Mouse (Mus musculus): ENCODE data around the gene Txn1.

Gene Txn1

DNA sequence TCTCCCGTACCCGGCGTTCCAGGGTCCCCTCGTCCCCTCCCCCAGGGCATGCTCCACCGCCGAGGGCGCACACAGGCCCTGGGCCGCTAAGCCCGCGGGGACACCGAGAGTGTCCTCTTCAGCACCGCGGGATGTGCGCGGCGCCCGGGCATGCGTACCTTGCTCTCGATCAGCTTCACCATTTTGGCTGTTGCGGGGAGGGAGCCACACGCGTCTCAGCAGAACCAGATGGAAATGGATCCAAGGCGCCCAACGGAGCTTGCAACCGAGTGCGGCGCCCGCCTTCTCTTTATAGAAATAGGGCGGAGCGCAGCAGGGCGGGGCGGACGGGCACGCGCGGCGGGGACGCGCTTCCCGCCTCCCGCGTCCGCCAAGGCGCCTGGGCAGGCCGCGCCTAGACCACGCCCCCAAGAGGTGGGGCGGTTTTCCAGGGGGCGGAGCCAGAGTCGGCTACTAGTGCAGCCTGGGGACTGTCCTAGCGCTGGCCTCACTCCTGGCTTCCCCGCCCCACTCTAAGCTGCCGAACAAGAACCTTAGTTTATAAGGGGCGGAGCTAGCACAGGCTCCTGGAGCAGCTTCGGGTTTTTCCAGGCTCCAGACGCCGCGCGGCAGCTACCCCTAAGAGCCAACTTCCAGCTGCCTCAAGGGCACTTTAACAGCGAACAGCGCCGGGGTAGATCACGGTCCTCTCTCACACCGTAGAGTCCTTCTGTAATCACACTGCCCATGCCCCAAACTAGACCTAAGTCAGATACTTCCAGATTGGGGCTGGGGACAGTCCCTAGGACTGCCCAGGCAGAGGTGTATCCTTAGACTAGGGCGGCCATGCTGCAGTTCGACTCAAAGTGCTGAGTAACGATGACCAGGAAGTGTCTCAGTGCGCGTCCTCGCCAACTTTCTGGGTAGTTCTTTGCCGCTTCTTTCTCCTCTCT, at the start of gene Txn1:
Gene Txn1 (minus strand): TSS at position 383 of the 932 bp plus-strand sequence.
- DNase-seq (ENCODE audit: extremely low spot score, low read depth, low spot score): peak; percentile 87

DNA sequence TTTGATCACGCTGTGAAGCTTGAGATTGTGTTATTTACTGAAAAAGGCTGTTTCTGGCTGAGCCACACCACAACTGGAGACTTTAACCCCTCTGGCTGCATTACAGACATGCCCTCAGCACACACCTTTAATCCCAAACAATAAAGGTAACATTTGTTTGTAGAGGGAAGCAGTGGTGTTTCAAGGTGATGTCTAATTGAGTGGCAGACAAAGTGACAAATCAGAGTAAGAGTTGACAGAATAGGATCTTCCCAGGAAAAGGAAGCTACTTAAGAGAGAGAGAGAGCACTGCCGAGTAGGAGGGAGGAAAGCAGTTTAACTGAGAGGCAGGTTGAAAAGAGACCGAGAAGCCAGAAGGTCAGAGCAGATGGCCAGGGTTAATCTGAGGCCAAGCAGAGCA, 47.3 kb upstream of the Txn1 start:
- no peak for DNase-seq (ENCODE audit: extremely low spot score, low read depth, low spot score)

DNA sequence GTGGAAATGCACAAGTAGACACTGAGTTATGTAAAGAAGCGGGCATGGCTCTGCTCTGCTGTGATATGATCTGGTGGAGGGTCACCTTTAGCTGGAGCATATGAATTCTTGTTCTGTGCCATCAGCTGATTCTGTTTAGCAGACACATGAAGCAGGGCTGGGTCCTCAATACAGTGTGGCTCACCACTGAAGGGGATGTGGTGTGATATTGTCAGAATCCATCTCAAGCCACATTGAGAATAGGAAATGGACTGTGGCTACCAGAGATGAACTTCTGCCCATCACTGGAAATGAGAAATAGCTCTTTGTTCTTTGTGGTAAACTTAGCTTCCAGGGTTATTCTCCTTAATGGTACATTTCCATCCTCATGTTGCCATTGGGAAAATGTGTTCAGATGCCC, 35.2 kb upstream of the Txn1 start:
- DNase-seq (ENCODE audit: extremely low spot score, low read depth, low spot score): no peak

DNA sequence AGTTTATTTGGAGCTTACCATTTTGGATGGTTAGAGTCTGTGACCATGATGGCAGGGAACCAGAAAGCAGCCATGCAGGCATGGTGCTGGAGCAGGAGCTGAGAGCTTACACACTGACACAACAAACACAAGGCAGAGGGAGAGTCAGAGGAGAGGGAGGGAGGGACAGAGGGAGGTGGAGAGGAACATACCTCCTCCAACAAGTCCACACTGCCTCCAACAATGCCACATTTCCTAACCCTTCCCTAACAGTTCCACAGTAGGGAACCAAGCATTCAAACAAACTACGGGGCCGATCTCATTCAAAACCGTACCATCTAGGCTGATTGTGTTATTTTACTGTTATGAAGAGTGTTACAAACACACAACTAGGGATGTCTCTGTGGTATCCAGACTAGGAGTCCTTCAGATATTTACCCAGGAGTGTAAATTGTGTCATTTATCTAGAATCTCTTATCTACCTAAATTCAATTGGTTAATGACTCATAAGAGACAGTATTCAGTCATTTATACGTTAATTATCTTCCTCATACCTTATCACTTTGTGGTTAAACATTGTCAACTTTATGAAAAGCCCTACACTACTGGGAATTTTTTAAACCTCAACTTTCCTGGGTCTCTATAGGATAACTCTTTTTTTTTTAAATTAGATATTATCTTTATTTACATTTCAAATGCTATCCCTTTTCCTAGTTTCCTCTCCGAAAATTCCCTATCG, 18.3 kb upstream of the Txn1 start:
- no peak for DNase-seq (ENCODE audit: extremely low spot score, low read depth, low spot score)

DNA sequence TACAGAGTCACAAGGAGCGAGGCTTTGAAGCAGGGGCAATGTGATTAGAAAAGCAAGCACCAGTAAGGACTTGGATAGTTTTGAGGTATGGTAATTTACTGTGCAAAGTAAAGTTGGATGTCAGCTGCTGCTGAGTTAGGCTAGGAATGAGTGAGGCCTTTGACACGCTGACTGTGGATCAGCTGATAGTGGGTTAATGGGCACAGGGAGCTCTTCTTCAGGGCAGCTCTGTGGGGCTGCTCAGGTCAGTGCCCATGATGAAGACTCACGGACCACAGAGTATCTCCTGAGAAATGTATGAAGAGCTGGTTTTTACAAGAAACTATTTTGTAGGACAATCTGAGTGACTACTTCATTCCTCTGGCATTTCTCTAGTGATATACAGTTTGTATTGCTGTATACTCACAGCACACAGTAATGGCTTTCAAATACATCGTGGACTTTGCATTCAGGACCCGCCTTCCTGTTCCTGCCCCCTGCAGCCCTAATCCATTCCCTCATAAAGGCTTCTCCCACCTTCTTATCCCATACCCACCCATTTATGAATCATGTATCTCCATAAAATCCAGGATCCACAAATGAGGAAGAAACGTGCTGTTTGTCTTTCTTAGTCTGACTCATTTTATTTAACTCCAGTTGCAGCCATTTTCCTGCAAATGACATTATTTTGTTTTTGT, 17.5 kb upstream of the Txn1 start:
- DNase-seq (ENCODE audit: extremely low spot score, low read depth, low spot score): no peak

DNA sequence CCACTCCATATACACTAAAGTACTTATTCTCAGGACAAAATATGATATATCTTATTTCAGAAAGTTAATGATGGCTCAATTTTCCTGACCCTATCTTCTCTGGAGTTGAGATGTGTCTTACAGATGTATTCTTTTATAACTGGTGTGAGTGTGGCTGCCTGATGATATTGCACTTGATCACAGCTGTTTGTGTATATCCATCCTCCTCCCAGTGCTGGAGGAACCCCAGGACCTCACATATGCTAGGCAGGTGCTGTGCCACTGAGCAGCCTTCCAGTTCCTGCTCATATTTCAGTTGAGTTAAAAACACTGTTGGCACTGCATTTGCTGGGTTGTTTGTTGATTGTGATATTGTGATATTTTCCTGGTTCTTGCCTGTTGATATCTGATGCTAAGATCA, 14.1 kb upstream of the Txn1 start:
- DNase-seq (ENCODE audit: extremely low spot score, low read depth, low spot score): no peak

DNA sequence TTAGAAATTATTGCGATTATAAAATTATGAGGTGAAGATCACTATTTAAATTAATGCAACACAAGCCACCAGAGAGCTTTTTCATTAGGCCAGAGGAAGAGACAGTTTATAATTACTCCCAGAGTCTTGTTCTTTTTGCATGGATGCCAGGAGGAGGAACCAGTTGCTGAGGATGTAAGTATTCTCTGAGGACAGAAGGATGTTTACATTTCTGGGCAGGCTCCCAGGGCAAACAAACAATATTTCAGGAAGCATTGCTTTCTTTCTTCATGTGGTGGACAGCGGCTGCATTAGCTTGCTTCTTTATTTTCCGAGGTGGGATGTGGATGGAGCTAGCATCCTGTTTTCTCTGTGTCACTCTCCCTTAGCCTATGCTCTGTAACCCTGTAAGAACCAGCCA, 11.0 kb upstream of the Txn1 start:
- DNase-seq (ENCODE audit: extremely low spot score, low read depth, low spot score): no peak

DNA sequence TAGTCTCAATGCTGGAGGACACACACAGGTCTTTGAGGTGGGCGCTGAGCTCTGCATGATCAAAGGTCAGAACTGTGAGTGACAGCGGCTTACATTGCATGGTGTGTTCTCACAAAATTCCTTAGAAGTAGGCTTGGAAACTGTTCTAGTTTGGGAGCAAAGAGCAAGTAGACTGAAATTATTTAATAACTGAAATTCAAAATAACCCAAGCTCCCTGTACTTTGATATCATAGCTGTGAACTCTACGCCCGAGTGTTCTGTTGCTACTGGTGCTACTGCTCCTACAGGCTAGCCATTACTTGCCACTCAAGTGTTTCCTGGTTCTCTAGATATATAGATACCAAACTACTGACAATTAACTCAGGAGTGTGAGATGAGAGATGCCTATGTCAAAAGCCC, 9.3 kb upstream of the Txn1 start:
- no peak for DNase-seq (ENCODE audit: extremely low spot score, low read depth, low spot score)

DNA sequence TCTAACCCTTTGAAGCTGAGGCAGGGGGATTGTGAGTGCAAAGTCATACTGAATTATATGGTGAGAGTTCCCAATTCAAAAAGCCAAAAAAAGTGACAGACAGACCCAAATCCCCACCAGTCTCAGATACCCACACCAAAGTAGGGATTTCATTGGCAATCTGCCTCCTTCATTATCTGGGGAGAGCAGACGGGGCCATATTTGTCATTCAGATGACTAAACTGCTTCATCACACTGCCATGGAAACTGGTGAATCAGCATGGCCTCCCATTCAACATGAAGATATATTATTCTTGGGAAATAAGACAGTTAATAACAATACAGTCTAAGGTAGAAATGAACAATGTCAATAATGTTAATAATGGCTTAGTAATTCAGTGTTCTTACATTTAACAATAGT, 7.9 kb upstream of the Txn1 start:
- no peak for DNase-seq (ENCODE audit: extremely low spot score, low read depth, low spot score)

DNA sequence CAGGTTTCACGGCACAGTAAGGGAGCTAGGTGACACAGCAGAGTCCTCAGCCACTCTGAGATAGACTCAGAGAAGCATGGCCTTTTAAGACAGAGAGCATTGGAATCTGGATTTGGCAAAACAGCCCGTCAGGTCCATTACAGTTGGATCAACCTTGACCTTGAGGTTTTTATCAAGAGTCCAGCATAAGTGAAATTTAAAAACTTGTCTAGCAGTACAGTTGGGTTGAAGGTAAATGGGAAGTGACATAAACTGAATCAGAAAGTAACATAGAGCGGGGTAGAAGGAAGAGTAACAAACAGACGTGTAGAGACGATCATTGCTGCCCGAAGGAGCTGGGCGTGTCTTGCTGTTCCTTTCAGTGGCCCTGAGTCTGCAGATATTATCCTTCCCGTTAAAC, 2.8 kb upstream of the Txn1 start:
- DNase-seq (ENCODE audit: extremely low spot score, low read depth, low spot score): no peak

DNA sequence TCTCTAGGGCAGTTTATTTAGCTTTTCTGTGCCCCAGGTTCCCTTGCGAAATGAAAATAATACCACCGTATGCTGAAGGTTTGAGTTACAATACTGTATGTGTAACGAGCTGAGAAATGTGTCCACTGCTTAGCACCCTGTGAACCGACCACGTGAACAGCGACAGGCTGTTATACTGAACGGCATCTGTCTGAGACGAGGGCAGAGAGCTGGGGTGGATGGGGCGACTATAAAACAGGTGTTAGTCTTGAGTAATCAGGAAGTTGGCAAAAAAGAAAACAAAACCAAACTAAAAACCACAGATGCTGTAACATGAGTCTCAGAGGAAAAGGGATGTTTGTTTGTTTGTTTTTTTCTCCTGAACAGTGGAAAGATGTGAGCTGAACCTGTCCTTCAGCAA, 1.9 kb upstream of the Txn1 start:
- no peak for DNase-seq (ENCODE audit: extremely low spot score, low read depth, low spot score)

DNA sequence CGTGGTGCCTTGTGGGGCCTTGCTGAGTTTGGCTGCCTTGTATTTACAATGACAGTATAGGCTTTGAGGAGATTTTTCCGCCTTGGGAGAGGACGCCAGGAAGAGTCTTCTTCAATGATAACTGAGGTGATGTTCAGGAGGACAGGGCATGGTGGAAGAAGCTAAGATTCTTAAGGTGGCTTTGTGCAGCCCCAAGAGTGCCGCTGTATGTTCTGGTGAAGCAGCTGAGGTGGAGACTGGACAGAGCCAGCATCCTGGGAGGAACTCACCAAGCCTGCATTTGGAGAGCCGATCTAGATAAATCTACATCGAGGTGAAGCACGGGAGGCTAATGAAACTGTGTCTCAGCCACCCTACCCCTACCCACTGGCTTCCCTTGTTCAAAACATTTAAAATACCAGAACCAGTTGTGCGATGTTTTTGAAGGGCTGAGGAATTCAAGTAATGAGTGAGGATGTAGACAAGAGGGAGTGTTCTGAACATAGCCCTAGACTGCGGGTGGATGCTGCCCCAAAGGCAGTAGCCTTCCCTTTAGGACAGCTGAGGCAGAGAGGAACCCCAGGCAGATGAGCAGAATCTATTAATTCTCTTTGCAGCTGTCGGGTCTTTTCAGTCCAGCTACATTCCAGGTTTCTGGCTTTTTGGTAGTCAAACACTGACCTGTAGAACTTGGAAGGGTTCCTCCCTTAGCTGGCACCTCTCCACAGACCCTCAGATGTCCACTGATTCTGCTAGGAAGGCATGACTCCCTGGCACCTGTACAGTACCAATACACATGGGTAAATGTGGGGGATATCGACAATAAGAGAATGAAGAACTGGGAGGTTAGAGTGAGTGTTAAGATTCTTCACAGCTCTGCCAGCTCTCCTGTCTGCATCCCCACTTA, 1.2 kb upstream of the Txn1 start:
- DNase-seq (ENCODE audit: extremely low spot score, low read depth, low spot score): no peak

DNA sequence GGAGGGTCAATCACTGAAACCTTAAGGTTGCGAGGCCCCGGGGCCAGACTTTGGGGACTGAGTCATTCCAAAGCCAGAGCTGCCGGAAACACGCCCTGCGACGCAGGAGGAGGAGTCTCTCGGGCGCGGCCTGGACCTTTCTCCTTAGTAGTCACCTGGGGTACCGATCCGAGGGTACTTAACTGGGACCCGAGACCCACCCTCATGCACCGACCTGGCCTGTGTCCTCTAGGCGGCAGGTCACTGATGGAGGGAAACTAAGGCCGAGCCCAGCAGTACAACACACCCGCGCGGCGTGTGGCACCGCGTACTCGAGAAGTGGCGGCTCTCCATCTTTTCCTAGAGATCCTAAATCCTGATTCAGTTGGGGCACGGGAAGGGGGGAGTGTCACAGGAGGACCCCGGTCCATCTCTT, 660 bp downstream of the Txn1 start:
- DNase-seq (ENCODE audit: extremely low spot score, low read depth, low spot score): peak; percentile 37

DNA sequence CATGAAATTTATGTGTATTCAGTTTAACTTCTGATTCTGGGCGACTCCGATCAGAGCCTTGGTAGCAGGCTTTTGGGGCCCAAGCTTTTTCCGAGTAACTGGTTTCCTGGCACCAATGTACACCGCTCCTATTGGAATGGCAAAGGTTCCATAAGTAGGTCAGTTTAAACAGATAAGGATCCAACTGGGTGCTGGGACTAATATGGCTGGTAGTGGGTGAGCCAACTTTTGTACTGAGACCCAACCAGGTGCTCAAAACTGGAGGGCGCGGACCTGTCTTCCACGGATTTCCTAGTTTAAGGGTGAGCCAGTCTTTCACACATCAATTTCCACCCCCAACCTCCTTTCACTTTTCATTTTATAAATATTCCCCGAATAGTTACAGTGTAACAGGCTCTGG, 1.2 kb downstream of the Txn1 start:
- no peak for DNase-seq (ENCODE audit: extremely low spot score, low read depth, low spot score)

DNA sequence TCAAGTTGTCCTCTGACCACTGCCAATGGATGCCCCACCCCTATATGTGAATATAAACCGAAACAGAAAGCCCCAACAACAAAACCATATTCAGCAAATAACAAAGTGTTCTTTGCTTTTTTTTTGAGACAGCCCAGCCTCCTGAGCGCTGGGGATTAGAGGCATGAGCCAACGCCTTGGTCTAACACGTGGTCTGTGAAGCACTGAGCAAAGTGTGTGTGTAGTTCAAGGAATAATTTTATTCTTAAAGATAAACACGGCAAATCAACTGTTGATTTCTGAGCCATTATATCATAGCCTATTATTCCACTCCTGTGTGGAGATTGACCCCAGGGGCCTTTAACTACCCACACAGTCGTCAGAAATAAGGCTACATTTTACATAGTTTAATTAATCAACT, 1.6 kb downstream of the Txn1 start:
- no peak for DNase-seq (ENCODE audit: extremely low spot score, low read depth, low spot score)

DNA sequence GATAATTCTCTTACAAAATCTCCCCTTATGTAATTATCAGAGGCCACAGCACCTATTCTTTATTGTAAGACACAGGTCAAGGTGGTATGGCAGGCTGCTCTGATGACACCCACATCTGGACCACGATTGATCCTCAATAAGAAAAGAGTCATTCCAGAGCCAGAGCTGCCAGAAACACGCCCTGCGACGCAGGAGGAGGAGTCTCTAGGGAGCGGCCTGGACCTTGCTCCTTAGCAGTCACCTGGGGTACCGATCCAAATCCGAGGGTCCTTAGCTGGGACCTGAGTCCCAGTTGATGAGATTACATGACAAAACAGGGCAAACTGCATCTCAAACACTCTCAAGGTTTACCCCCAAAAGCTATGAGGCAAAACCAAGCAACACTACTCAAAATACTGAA, 2.4 kb downstream of the Txn1 start:
- no peak for DNase-seq (ENCODE audit: extremely low spot score, low read depth, low spot score)

DNA sequence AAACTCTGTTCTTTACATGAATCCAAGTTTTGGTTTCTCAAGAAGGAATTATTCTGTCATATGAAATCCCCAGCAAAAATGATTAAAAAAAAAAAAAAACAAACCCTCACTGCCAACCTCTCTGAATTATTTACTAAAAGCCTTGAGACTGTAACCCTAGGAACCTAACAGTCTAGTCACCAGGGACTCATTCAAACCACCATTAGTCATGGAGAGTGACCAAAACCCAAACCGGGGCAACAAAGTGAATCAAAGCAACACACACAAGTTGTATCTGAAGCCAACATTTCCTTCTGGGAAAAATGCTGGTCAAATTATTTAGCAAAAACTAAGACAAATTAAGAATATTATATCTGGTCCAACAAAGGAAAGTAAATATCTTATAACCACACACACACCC, 3.3 kb downstream of the Txn1 start:
- DNase-seq (ENCODE audit: extremely low spot score, low read depth, low spot score): no peak

DNA sequence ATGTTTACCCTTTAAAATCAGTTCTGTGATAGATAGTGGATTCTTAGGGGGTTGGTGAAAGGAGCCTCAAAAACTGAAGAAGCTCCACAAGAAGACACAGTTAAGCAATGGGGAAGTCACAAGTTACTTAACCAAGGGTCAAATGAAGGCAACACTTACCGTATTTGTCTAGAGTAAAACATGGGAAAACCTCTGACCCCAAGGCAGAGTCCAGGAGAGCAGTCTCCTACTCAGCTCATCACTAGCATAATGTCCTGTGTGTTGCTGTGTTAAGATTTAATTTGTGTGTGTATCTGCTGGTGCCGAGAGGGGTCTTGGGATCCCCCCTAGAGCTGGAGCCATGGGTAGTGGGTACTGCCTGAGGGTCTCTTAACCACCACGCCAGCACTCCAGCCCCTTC, 3.8 kb downstream of the Txn1 start:
- no peak for DNase-seq (ENCODE audit: extremely low spot score, low read depth, low spot score)

DNA sequence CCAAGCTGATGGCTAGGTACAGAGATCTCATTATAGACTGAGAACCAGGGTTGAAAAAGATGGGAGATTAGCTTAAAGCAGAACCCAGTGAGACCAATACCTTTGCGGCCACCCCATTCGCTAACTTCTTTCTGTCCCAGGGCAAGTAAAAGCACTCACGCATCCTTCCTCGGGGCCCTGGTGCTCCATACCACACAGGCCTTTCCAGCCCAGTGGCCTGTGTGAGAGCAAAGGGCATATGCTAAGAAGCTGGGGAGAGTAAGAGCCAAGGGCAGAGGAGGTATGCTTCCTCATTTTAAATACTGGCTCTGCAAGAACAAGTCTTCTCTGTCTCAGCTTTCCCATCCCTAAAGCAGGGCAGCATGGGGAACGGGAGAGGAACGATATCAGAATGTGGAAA, 6.3 kb downstream of the Txn1 start:
- no peak for DNase-seq (ENCODE audit: extremely low spot score, low read depth, low spot score)

DNA sequence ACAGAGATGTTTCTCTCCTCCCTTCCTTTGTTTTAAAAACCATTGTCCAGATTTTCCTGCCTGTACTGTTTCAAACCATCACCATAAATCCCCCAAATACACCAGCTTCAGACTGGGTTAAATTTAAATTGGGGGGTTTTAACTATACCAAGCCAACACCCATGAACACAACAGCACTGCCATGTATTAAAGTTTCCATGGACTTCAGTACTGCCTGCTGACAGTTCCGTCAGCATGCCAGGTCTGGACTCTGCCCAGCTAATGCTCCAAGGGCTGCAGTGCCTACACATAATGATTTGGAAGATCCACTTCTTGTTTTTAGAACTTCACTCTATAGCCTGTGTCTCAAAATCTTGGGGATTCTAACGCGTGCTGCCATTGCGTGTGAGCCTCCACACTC, 8.7 kb downstream of the Txn1 start:
- no peak for DNase-seq (ENCODE audit: extremely low spot score, low read depth, low spot score)

DNA sequence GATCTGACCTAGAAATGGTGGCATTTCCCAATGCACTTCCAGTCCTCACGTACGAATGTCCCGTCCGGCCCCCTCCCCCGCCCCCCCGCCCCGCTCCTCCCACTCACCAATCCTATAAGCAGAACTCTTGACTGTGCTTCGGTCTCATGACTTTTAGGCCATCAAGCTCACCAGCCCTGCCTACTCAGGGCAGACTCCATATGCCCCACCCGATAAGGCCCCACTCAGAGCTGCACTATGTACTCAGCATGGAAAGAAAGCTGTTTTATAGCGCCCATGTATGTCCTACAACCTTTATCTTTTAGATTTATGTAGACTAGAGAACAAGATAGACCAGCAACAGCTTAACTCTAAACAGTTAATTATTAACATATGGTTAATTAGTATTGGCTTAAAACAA, 9.2 kb downstream of the Txn1 start:
- no peak for DNase-seq (ENCODE audit: extremely low spot score, low read depth, low spot score)
